Mouse (Mus musculus) lung, adult 10 weeks (tissue): ENCODE measurements around the gene Gm10696. TPM values are rescaled to one million over a fixed set of nuclear protein-coding genes. Genes with fewer than 3 reads are reported as not detected.

Experiments
- polyA plus RNA-seq: library from polyadenylated mRNA; stranded (reverse); fragments of 350-450 nt; fragmentation: Illumina TruSeq; extraction: RNeasy Lipid Tissue Mini Kit (QIAGEN cat#74804); gene quantifications from one replicate; pipeline ENCODE4 v1.2.3, GENCODE M21; 2014; ENCODE audit warnings: low read depth, low replicate concordance; ENCODE audit not compliant: insufficient read depth

Gm10696 gene
- polyA plus RNA-seq = not detected

GRCm38 (mm10) chr3:94178093-94178492 is at the start of gene Gm10696:
Gm10696 (minus strand) TSS chr3:94178193.

DNA sequence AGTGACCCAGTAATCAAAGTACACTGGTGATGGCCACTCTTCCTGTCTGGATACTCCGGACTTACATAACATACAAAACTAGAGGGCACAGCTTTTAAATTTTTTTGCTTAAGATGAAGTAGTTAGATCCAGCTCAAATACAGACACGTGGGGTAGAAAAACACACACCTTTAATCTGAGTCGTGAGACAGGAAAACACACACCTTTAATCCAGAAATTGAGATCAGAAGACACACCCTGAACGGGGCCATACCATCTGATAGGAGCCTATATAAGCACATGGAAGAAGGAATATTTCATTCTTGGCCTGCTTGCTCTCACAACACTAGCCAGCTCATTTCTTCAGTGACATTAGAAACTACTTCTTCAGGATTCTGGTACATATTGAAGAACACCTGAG is 18.4 kb upstream of the Gm10696 start, which contains the start of gene Gm5286:
Gm5286 (plus strand) TSS at position 301 of the 400 bp plus-strand sequence.

Other genes starting within 250 kb of the Gm10696 start
- not detected for gene Gm9117, start 234.7 kb downstream of the Gm10696 start, polyA plus RNA-seq
- gene Tdpoz5, start 216.9 kb downstream of the Gm10696 start, polyA plus RNA-seq = not detected
- gene Gm9125, start 123.3 kb downstream of the Gm10696 start, polyA plus RNA-seq = not detected
- not detected for gene Gm10697, start 105.5 kb downstream of the Gm10696 start, polyA plus RNA-seq
- gene Gm5286, start 18.5 kb upstream of the Gm10696 start, polyA plus RNA-seq = not detected
- gene Gm4778, start 85.8 kb upstream of the Gm10696 start, polyA plus RNA-seq = not detected
- gene Them4, start 131.9 kb upstream of the Gm10696 start, polyA plus RNA-seq = 7.1 TPM
- 0.32 TPM for gene Them5, start 163.9 kb upstream of the Gm10696 start, polyA plus RNA-seq
- not detected for gene C2cd4d, start 184.2 kb upstream of the Gm10696 start, polyA plus RNA-seq
- 8.8 TPM for gene Rorc, start 194.6 kb upstream of the Gm10696 start, polyA plus RNA-seq
- 0.06 TPM for gene Lingo4, start 220.3 kb upstream of the Gm10696 start, polyA plus RNA-seq
- 2.7 TPM for gene Tdrkh, start 235.1 kb upstream of the Gm10696 start, polyA plus RNA-seq